Mouse (Mus musculus): ENCODE results near the gene Mgat4b. TPM values are rescaled to one million over a fixed set of nuclear protein-coding genes. Genes with fewer than 3 reads are reported as not detected.
A peak's percentile ranks its signal among the peaks of the same experiment; 100 is the strongest.

Gene Mgat4b
- polyA plus RNA-seq, 1 experiment from 2014 or later = 39.3 TPM

DNA sequence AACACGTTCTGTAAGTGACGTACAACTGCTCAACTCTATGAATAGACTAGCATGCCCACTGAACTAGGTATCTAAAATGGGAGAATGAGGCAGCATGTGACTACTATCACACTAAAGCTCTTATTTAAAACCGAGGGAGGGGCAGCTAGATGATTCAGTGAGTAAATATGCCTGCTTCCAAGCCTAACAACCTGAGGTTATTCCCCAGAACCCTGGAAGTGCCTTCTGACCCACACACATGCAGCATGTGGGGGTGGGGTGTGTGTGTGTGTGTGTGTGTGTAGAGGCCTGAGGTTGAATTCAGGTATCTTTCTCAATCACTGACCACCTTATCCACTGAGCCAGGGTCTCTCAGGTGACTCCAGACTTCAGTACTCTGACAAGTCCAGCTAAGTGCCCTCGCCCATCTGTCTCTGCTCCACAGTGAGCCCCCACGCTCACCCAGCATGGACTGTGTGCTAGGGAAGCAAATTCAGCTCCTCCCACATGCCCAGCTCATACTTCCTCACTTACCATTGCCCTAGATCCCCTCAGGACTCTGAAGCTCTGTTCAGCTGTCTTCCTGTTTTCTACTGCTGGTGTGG lies 65.0 kb downstream of the Mgat4b start:
- no peaks in the 10 kb centered on the region for H3K27me3 ChIP-seq (replicated peaks)
- peaks cover 16% of the 10 kb centered on the region for H3K36me3 ChIP-seq
- H3K4me2 ChIP-seq = peak overlapping the region; percentile 50
- H3K4me3 ChIP-seq = no peak overlapping the region
- peak overlapping the region; percentile 92 for H3K27ac ChIP-seq (ENCODE audit: poor library complexity, severe bottlenecking)
- peaks cover 50% of the 10 kb centered on the region for H3K4me1 ChIP-seq (replicated peaks)
- H3K9me3 ChIP-seq (replicated peaks) = 0 out of 2 replicates have a peak, but pooled peaks cover 4% of the 10 kb centered on the region
- ATAC-seq (ENCODE audit: insufficient number of reproducible peaks, low FRiP score) = peak; percentile 40; the same call in 1 of the 2 replicates
- WGBS = 40% methylated on average over 5 of the region's 5 CpGs
- peak overlapping the region; percentile 60 for H3K9ac ChIP-seq

DNA sequence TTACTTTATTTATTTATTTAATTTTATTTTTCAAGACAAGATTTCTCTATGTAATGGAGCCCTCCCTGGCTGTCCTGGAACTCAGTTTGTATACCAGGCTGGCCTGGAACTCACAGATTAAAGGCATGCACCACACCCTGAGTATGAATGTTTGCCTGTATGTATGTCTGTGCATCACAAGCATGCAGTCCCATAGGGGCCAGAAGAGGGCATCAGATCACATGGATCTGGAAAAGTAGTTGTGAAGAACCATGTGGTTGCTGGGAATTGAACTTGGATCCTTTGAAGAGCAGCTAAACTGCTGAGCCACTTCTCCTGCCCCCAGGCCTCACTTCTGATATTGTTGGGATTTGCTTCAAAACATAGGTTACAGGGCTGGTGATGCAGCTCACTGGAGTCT lies 66.3 kb downstream of the Mgat4b start:
- Histone ChIP-seq H3K9me3 (replicated peaks) (0 out of 2 replicates have a peak, but pooled peaks cover 4% of the 10 kb centered on the region), H3K4me2 (no peak overlapping the region), H3K9ac (no peak overlapping the region), H3K36me3 (peaks cover 19% of the 10 kb centered on the region), H3K4me3 (no peak overlapping the region), H3K27me3 (replicated peaks) (no peaks in the 10 kb centered on the region), H3K27ac (ENCODE audit: poor library complexity, severe bottlenecking) (no peak overlapping the region), H3K4me1 (replicated peaks) (peaks cover 37% of the 10 kb centered on the region)
- no peak for ATAC-seq (ENCODE audit: insufficient number of reproducible peaks, low FRiP score)

DNA sequence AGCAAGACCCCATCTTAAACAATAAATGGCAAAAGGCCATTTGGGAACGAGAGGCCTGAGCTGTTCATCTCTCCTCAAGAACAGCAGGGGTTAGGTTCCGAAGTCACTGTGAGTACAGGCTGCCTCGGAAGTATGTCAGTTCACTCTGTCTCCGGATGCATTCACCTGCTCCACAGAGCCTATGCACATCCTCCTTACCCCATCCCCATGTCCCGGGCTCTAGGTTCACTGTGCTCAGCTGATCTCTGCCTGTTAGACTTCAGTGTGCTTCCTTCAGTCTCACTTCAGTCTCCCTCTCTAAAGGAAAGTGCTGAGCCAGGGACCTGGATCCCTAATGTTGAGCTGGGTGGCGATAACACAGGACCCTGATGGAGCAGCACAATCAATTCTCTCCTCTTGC lies 67.0 kb downstream of the Mgat4b start:
- Histone ChIP-seq H3K4me1 (replicated peaks) (peaks cover 30% of the 10 kb centered on the region), H3K9me3 (replicated peaks) (0 out of 2 replicates have a peak, but pooled peaks cover 4% of the 10 kb centered on the region), H3K27me3 (replicated peaks) (no peaks in the 10 kb centered on the region), H3K4me3 (no peak overlapping the region), H3K4me2 (no peak overlapping the region), H3K9ac (no peak overlapping the region), H3K36me3 (peaks cover 19% of the 10 kb centered on the region), H3K27ac (ENCODE audit: poor library complexity, severe bottlenecking) (no peak overlapping the region)
- WGBS = 91% methylated on average over 6 of the region's 6 CpGs
- no peak for ATAC-seq (ENCODE audit: insufficient number of reproducible peaks, low FRiP score)

DNA sequence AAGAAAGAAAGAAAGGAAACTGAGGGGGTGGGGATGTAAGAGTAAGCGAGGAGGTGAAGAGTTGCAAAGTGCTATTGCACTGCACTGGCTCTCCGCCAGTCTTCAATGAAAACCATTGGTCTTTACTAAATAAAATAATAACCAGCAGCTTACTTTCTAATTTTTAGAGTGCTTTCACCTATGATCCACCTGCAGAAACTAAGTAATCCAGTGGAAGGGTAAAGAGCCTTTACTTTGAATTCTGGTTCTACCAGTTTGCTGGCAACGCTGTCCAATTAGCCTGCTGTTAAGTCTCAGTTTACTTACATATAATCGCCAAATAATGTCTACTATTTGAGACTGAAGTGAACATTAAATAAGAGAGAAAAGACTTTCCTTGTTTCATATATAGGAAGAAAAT lies 68.3 kb downstream of the Mgat4b start:
- H3K36me3 ChIP-seq = peaks cover 19% of the 10 kb centered on the region
- 86% methylated on average over 4 of the region's 4 CpGs for WGBS
- no peak overlapping the region for H3K4me2 ChIP-seq
- no peak overlapping the region for H3K4me3 ChIP-seq
- no peak overlapping the region for H3K27ac ChIP-seq (ENCODE audit: poor library complexity, severe bottlenecking)
- no peak for ATAC-seq (ENCODE audit: insufficient number of reproducible peaks, low FRiP score)
- H3K27me3 ChIP-seq (replicated peaks) = no peaks in the 10 kb centered on the region
- H3K4me1 ChIP-seq (replicated peaks) = peaks cover 27% of the 10 kb centered on the region
- 0 out of 2 replicates have a peak, but pooled peaks cover 4% of the 10 kb centered on the region for H3K9me3 ChIP-seq (replicated peaks)
- no peak overlapping the region for H3K9ac ChIP-seq

GRCm38 (mm10) chr11:50280053-50280452 lies 69.4 kb downstream of the Mgat4b start:
- H3K9me3 ChIP-seq (replicated peaks) = 0 out of 2 replicates have a peak, but pooled peaks cover 4% of the 10 kb centered on the region
- no peak overlapping the region for H3K9ac ChIP-seq
- H3K4me3 ChIP-seq = no peak overlapping the region
- no peak overlapping the region for H3K27ac ChIP-seq (ENCODE audit: poor library complexity, severe bottlenecking)
- no peak for ATAC-seq (ENCODE audit: insufficient number of reproducible peaks, low FRiP score)
- no peaks in the 10 kb centered on the region for H3K27me3 ChIP-seq (replicated peaks)
- peaks cover 19% of the 10 kb centered on the region for H3K36me3 ChIP-seq
- no peak overlapping the region for H3K4me2 ChIP-seq
- H3K4me1 ChIP-seq (replicated peaks) = peaks cover 18% of the 10 kb centered on the region
- WGBS = 74% methylated on average over 1 of the region's 1 CpGs

Small RNA genes lying within 50 kb of the gene (microRNA-seq; reads per million reads assigned to microRNA genes)
- gene Mir6919 = not detected

Other genes starting within 250 kb of the Mgat4b start
- gene Rnf130, start 185.5 kb upstream of the Mgat4b start, polyA plus RNA-seq (2016; fragmentation: Nextera tagmentation; extraction: Ambion mirVana) = 32.8 and 36.0 TPM in 2 replicates
- 35.5 and 35.9 TPM in 2 replicates for gene Tbc1d9b, start 79.5 kb upstream of the Mgat4b start, polyA plus RNA-seq (2016; fragmentation: Nextera tagmentation; extraction: Ambion mirVana)
- 10.1 and 11.6 TPM in 2 replicates for gene Mrnip, start 36.4 kb upstream of the Mgat4b start, polyA plus RNA-seq (2016; fragmentation: Nextera tagmentation; extraction: Ambion mirVana)
- gene Sqstm1, start 63 bp upstream of the Mgat4b start, polyA plus RNA-seq (2016; fragmentation: Nextera tagmentation; extraction: Ambion mirVana) = 209 and 210 TPM in 2 replicates
- gene Ltc4s, start 27.7 kb downstream of the Mgat4b start, polyA plus RNA-seq (2016; fragmentation: Nextera tagmentation; extraction: Ambion mirVana) = 0.63 and 0.70 TPM in 2 replicates
- 4.6 and 6.1 TPM in 2 replicates for gene Maml1, start 81.4 kb downstream of the Mgat4b start, polyA plus RNA-seq (2016; fragmentation: Nextera tagmentation; extraction: Ambion mirVana)
- 331 and 334 TPM in 2 replicates for gene Canx, start 114.8 kb downstream of the Mgat4b start, polyA plus RNA-seq (2016; fragmentation: Nextera tagmentation; extraction: Ambion mirVana)
- 0.26 TPM in 1 of 2 replicates, not detected in the other for gene Cby3, start 143.6 kb downstream of the Mgat4b start, polyA plus RNA-seq (2016; fragmentation: Nextera tagmentation; extraction: Ambion mirVana)
- 255 and 272 TPM in 2 replicates for gene Hnrnph1, start 166.1 kb downstream of the Mgat4b start, polyA plus RNA-seq (2016; fragmentation: Nextera tagmentation; extraction: Ambion mirVana)
- gene Rufy1, start 220.2 kb downstream of the Mgat4b start, polyA plus RNA-seq (2016; fragmentation: Nextera tagmentation; extraction: Ambion mirVana) = 19.6 and 21.8 TPM in 2 replicates

All from heart, embryonic 12.5 days (tissue).